Mouse (Mus musculus) left cerebral cortex, adult 18-20 months (tissue): ENCODE results near the gene Stk11ip. TPM values are rescaled to one million over a fixed set of nuclear protein-coding genes. Genes with fewer than 3 reads are reported as not detected.

Experiments used
- DNase-seq, 2 experiments: peaks; one replicate each; pipeline ENCODE4 v3.0.0; 2021 to 2022; ENCODE audit warnings: low spot score in 2 of 2, mixed read lengths in 1 of 2
- long read RNA-seq, 2 experiments: library from polyadenylated mRNA; stranded (forward); transcript quantifications; one replicate each; pipeline ENCODE4 v2.0.0; 2021
- total RNA-seq, 2 experiments: library from RNA; stranded (reverse); gene quantifications; 2 replicates each; pipeline ENCODE4 v1.2.3; 2021

Stk11ip gene
- 10 to 100 TPM; 30.9 to 34.9 TPM for total RNA-seq
- long read RNA-seq, experiment 1, full-length matches to known transcripts = 10 of 27 reads
- long read RNA-seq, experiment 1, partial matches to known transcripts = 11 of 27 reads
- long read RNA-seq, experiment 1, other reads (novel, unspliced or antisense) = 6 of 27 reads
- long read RNA-seq, experiment 2, full-length matches to known transcripts = 5 of 16 reads
- long read RNA-seq, experiment 2, partial matches to known transcripts = 8 of 16 reads
- long read RNA-seq, experiment 2, other reads (novel, unspliced or antisense) = 3 of 16 reads

- peak; percentile 89 to 91 for DNase-seq
Measured at GRCm38 (mm10) chr1:75521321-75522031, at the start of gene Stk11ip. Gene Stk11ip (plus strand): TSS chr1:75521529.

- no peak for DNase-seq
Measured at GRCm38 (mm10) chr1:75476441-75476840, 44.9 kb upstream of the Stk11ip start.

GRCm38 (mm10) chr1:75477264-75477965 lies 43.9 kb upstream of the Stk11ip start:
- peak; percentile 88 for DNase-seq

GRCm38 (mm10) chr1:75477966-75478290 lies 43.4 kb upstream of the Stk11ip start:
- no peak for DNase-seq

- DNase-seq = no peak
Measured at GRCm38 (mm10) chr1:75478497-75478896, 42.8 kb upstream of the Stk11ip start.

- DNase-seq = peak; percentile 97
Measured at GRCm38 (mm10) chr1:75478916-75479634, 42.3 kb upstream of the Stk11ip start, which contains the start of the genes Chpf and Tmem198. Gene Chpf (minus strand): TSS chr1:75479307. Gene Tmem198 (plus strand): TSS chr1:75479532.

- no peak for DNase-seq
Measured at GRCm38 (mm10) chr1:75479635-75479989, 41.7 kb upstream of the Stk11ip start.

- no peak for DNase-seq
Measured at GRCm38 (mm10) chr1:75480036-75480435, 41.3 kb upstream of the Stk11ip start.

GRCm38 (mm10) chr1:75480735-75481134 lies 40.6 kb upstream of the Stk11ip start:
- peak in 1 of 2 experiments; percentile 39 for DNase-seq

GRCm38 (mm10) chr1:75486561-75486960 lies 34.8 kb upstream of the Stk11ip start:
- DNase-seq = peak in 1 of 2 experiments; percentile 36

GRCm38 (mm10) chr1:75487040-75487404 lies 34.3 kb upstream of the Stk11ip start:
- DNase-seq = no peak

- DNase-seq = peak; percentile 61 to 62
Measured at GRCm38 (mm10) chr1:75487405-75488161, 33.7 kb upstream of the Stk11ip start.

- no peak for DNase-seq
Measured at GRCm38 (mm10) chr1:75490785-75491551, 30.4 kb upstream of the Stk11ip start.

GRCm38 (mm10) chr1:75492579-75493170 lies 28.7 kb upstream of the Stk11ip start:
- DNase-seq = no peak

- DNase-seq = peak in 1 of 2 experiments; percentile 38
Measured at GRCm38 (mm10) chr1:75494878-75495548, 26.3 kb upstream of the Stk11ip start.

- no peak for DNase-seq
Measured at GRCm38 (mm10) chr1:75498897-75499296, 22.4 kb upstream of the Stk11ip start.

GRCm38 (mm10) chr1:75499441-75499840 lies 21.9 kb upstream of the Stk11ip start:
- DNase-seq = no peak

- no peak for DNase-seq
Measured at GRCm38 (mm10) chr1:75501905-75502304, 19.4 kb upstream of the Stk11ip start.
